Mouse (Mus musculus): ENCODE results near the gene Gm20388. TPM values are rescaled to one million over a fixed set of nuclear protein-coding genes. Genes with fewer than 3 reads are reported as not detected.

Gm20388 gene
- polyA plus RNA-seq, 1 experiment: 49.7 TPM

DNA sequence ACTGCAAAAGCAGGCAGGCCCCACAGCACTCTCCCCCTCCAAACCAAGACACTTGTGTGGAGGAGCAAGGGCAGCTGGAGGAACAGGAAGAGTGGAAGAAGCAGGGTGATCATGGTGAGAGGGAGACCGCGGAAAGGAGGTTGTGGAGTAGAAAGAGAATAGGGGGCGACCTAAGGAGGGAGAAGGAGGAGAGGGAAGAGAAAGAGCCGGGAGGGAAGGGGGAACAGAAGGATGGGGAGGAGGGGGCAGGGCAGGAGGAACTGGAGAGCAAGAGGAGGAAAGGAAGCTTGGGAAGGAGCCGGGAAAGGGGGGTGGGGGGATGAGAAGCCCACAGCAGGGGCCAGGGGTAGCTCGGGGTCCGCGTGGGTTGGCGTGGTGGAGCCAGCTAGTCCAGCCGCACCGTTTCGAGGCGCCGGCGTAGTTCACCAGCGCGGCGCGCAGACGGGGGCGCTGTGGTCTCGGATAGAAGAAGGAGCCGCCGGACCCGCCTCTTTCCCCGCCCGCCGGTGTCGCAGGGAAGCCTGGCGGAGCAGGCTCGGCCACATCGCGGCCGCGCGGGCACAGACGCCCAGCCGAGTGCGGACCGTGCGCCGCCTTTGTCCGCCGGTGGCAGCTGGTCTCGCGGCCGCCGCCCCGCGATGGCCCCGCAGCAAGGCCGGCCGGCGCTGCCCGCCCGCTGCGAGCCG is 3742.8 kb downstream of the Gm20388 start, which contains the start of gene Rhou:
Gene Rhou, plus strand, starts transcription at position 622 of the 686 bp plus-strand sequence.
- TF ChIP-seq CTCF (conservative IDR thresholded peaks at IDR 0.05; ENCODE audit: insufficient read depth, insufficient read length, low read depth, low read length) (peak; percentile 58), POLR2A (IDR thresholded peaks at IDR 0.05; ENCODE audit: low read depth, low read length) (no peak)
- Histone ChIP-seq H3K27ac (ENCODE audit: insufficient read depth, low read depth, low read length) (no peak within 1 kb of the TSS), H3K4me1 (ENCODE audit: control insufficient read depth, insufficient read depth, low read length) (no peaks in the 10 kb centered on the region), H3K4me3 (ENCODE audit: insufficient read depth, low read depth, low read length) (peak within 1 kb of the TSS; percentile 51), H3K36me3 (ENCODE audit: control insufficient read depth, insufficient read depth, low read length) (no peaks in the 10 kb centered on the region), H3K27me3 (replicated peaks; ENCODE audit: control insufficient read depth, insufficient read depth, low read length) (no peaks in the 10 kb centered on the region)
- peak; percentile 92 for DNase-seq
- WGBS: 2% methylated on average over 57 of the region's 58 CpGs

- peak; percentile 28 for DNase-seq
- H3K4me3 ChIP-seq (ENCODE audit: insufficient read depth, low read depth, low read length): peak overlapping the region; percentile 51
- no peaks in the 10 kb centered on the region for H3K4me1 ChIP-seq (ENCODE audit: control insufficient read depth, insufficient read depth, low read length)
- WGBS: 3% methylated on average over 76 of the region's 77 CpGs
- no peaks in the 10 kb centered on the region for H3K36me3 ChIP-seq (ENCODE audit: control insufficient read depth, insufficient read depth, low read length)
- no peaks in the 10 kb centered on the region for H3K27me3 ChIP-seq (replicated peaks; ENCODE audit: control insufficient read depth, insufficient read depth, low read length)
- no peak for TF ChIP-seq CTCF (conservative IDR thresholded peaks at IDR 0.05; ENCODE audit: insufficient read depth, insufficient read length, low read depth, low read length)
- TF ChIP-seq POLR2A (IDR thresholded peaks at IDR 0.05; ENCODE audit: low read depth, low read length): no peak
- no peak overlapping the region for H3K27ac ChIP-seq (ENCODE audit: insufficient read depth, low read depth, low read length)
Measured at GRCm38 (mm10) chr8:123653994-123654569, 3743.4 kb downstream of the Gm20388 start.

DNA sequence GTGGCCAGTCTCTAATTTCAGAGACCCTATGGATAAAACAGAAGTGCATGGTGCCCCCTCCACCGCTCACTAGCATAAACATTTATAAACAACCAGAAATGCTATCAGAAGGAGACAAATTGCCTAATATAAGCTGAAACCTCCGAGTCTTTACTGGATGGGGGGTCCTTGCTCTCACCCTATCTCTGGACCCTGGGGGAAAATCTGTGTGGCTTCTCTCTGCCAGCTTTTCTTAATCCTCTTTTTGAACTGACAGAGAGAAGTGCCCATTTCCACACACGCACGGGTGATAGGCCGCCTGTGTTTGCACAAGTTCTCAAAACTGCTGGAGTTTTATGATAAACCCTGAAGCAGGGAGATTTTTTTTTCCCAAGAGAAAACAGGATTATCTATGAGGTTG is 3744.1 kb downstream of the Gm20388 start:
- 84% methylated on average over 5 of the region's 5 CpGs for WGBS
- Histone ChIP-seq H3K27me3 (replicated peaks; ENCODE audit: control insufficient read depth, insufficient read depth, low read length) (no peaks in the 10 kb centered on the region), H3K4me1 (ENCODE audit: control insufficient read depth, insufficient read depth, low read length) (no peaks in the 10 kb centered on the region), H3K4me3 (ENCODE audit: insufficient read depth, low read depth, low read length) (no peak overlapping the region), H3K27ac (ENCODE audit: insufficient read depth, low read depth, low read length) (no peak overlapping the region), H3K36me3 (ENCODE audit: control insufficient read depth, insufficient read depth, low read length) (no peaks in the 10 kb centered on the region)
- TF ChIP-seq POLR2A (IDR thresholded peaks at IDR 0.05; ENCODE audit: low read depth, low read length): no peak
- TF ChIP-seq CTCF (conservative IDR thresholded peaks at IDR 0.05; ENCODE audit: insufficient read depth, insufficient read length, low read depth, low read length): no peak
- DNase-seq: no peak

DNA sequence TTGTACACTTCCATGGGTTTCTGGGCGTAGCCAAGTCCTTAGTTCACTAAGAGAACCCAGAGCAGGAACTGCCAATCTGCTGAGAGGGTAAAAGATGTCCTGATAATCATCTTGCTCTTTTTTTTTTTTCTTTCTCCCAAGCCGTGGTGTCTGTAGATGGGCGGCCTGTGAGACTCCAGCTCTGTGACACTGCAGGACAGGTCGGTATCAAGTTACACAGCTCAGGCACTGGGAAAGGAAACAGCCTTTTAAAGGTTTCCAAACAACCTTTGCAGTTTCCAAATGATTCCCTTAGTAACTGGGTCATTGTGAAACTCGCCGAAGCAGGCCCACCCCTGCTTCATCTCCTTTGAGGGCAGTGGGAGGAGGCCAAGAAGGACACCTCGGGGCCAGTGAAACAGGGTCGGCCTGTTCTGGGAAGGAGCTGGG is 3744.7 kb downstream of the Gm20388 start:
- no peak overlapping the region for H3K4me3 ChIP-seq (ENCODE audit: insufficient read depth, low read depth, low read length)
- 65% methylated on average over 8 of the region's 8 CpGs for WGBS
- no peak for DNase-seq

GRCm38 (mm10) chr8:123657826-123658225 is 3747.2 kb downstream of the Gm20388 start:
- H3K4me1 ChIP-seq (ENCODE audit: control insufficient read depth, insufficient read depth, low read length): no peaks in the 10 kb centered on the region
- H3K27me3 ChIP-seq (replicated peaks; ENCODE audit: control insufficient read depth, insufficient read depth, low read length): no peaks in the 10 kb centered on the region
- 83% methylated on average over 8 of the region's 8 CpGs for WGBS
- H3K27ac ChIP-seq (ENCODE audit: insufficient read depth, low read depth, low read length): no peak overlapping the region
- no peak overlapping the region for H3K4me3 ChIP-seq (ENCODE audit: insufficient read depth, low read depth, low read length)
- DNase-seq: no peak
- TF ChIP-seq POLR2A (IDR thresholded peaks at IDR 0.05; ENCODE audit: low read depth, low read length): no peak
- no peaks in the 10 kb centered on the region for H3K36me3 ChIP-seq (ENCODE audit: control insufficient read depth, insufficient read depth, low read length)

More for the DNA sequence above, 3744.7 kb downstream of the Gm20388 start:
- no peaks in the 10 kb centered on the region for H3K36me3 ChIP-seq (ENCODE audit: control insufficient read depth, insufficient read depth, low read length)
- no peaks in the 10 kb centered on the region for H3K4me1 ChIP-seq (ENCODE audit: control insufficient read depth, insufficient read depth, low read length)
- H3K27ac ChIP-seq (ENCODE audit: insufficient read depth, low read depth, low read length): no peak overlapping the region
- TF ChIP-seq POLR2A (IDR thresholded peaks at IDR 0.05; ENCODE audit: low read depth, low read length): no peak
- no peak for TF ChIP-seq CTCF (conservative IDR thresholded peaks at IDR 0.05; ENCODE audit: insufficient read depth, insufficient read length, low read depth, low read length)
- H3K27me3 ChIP-seq (replicated peaks; ENCODE audit: control insufficient read depth, insufficient read depth, low read length): no peaks in the 10 kb centered on the region

DNA sequence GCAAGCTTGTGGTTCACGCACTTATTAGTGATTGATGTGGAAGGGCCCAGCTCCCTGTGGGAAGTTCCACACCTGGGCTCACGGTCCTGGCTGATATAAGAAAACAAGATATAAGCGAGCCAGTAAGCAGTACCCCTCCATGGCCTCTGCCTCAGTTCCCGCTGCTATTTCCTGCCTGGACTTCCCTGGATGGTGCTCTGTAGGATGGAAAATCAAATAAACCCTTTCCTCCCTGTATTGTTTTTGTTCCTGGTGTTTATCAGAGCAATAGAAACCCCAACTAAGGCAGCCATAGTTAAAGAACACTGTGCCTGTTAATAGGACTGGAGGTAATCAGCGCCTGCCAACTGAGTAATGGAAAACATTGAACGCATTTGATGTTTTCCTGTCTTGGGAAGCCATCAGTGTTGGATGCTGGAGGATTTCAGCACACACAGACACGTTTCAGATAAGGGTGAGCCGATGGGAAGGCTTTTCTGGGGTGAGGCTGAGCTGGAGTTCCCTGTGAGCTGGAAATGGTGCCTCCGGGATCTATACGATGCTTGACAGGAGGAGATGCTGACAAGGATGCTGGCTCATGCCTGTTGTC is 3748.9 kb downstream of the Gm20388 start:
- Histone ChIP-seq H3K4me3 (ENCODE audit: insufficient read depth, low read depth, low read length) (no peak overlapping the region), H3K27me3 (replicated peaks; ENCODE audit: control insufficient read depth, insufficient read depth, low read length) (no peaks in the 10 kb centered on the region), H3K27ac (ENCODE audit: insufficient read depth, low read depth, low read length) (no peak overlapping the region), H3K36me3 (ENCODE audit: control insufficient read depth, insufficient read depth, low read length) (no peaks in the 10 kb centered on the region), H3K4me1 (ENCODE audit: control insufficient read depth, insufficient read depth, low read length) (no peaks in the 10 kb centered on the region)
- TF ChIP-seq CTCF (conservative IDR thresholded peaks at IDR 0.05; ENCODE audit: insufficient read depth, insufficient read length, low read depth, low read length): no peak
- DNase-seq: no peak
- 87% methylated on average over 10 of the region's 10 CpGs for WGBS

- TF ChIP-seq CTCF (conservative IDR thresholded peaks at IDR 0.05; ENCODE audit: insufficient read depth, insufficient read length, low read depth, low read length): no peak
- no peak for TF ChIP-seq POLR2A (IDR thresholded peaks at IDR 0.05; ENCODE audit: low read depth, low read length)
- no peak overlapping the region for H3K4me3 ChIP-seq (ENCODE audit: insufficient read depth, low read depth, low read length)
- DNase-seq: no peak
- no peaks in the 10 kb centered on the region for H3K36me3 ChIP-seq (ENCODE audit: control insufficient read depth, insufficient read depth, low read length)
- H3K4me1 ChIP-seq (ENCODE audit: control insufficient read depth, insufficient read depth, low read length): no peaks in the 10 kb centered on the region
- no peaks in the 10 kb centered on the region for H3K27me3 ChIP-seq (replicated peaks; ENCODE audit: control insufficient read depth, insufficient read depth, low read length)
- H3K27ac ChIP-seq (ENCODE audit: insufficient read depth, low read depth, low read length): no peak overlapping the region
- WGBS: 88% methylated on average over 11 of the region's 11 CpGs
Measured at GRCm38 (mm10) chr8:123661515-123661914, 3750.9 kb downstream of the Gm20388 start.

All from kidney, adult 2 months (tissue).